ENCODE assay signal across 25 mouse cellular contexts in genomic region chr16:54928259-54928658, GRCm38 (mm10).
DNase-seq lines count a peak whose midpoint lies in the region; ATAC-seq and TF ChIP-seq lines count a peak whose summit lies in the region.
"Had no signal": no experiment of that assay in that cellular context is flagged by ENCODE, and none has a peak within 500 bp of the region (broad histone marks: within the 10 kb centered on the region; RNA-seq: fewer than 3 reads in every experiment).

No protein-coding gene starts in this region.

- DNase-seq in frontal cortex, postnatal 25 days (ENCODE audit: low spot score in 2 of 2), result no peak
- peak; percentile 14 for DNase-seq in midbrain, postnatal 0 days (ENCODE audit: low spot score)
- DNase-seq in Muller cell, postnatal 12 days (ENCODE audit: inconsistent ontology term), result peak; percentile 17
- peak; percentile 37 for DNase-seq in brain, adult 2 months (ENCODE audit: low read depth, low spot score)
- no peak for DNase-seq in heart, adult 18-20 months
- DNase-seq in lung, postnatal 14 days, result no peak
- DNase-seq: adrenal gland, adult 2 months; adrenal gland, postnatal 36 days; B cell, adult 2 months; cerebellum, adult 9-10 months; heart, postnatal 10 days; kidney, adult 2 months; kidney, postnatal 10 days; liver; lung, adult 2 months; lung, postnatal 10 days; midbrain, embryonic 14.5 days had no signal

- peak; percentile 59 for ATAC-seq in frontal cortex, adult (ENCODE audit: low TSS enrichment)
- ATAC-seq in midbrain, postnatal 0 days (ENCODE audit: low FRiP score), result no peak
- ATAC-seq in midbrain, embryonic 16.5 days, result no peak
- ATAC-seq: activated CD4-positive, CD25-positive, alpha-beta regulatory T cell, adult 4 months; forebrain, embryonic 15.5 days had no signal

- no peaks in the 10 kb centered on the region for H3K9me3 ChIP-seq in midbrain, postnatal 0 days (ENCODE audit: low read length)
- H3K9me3 ChIP-seq in midbrain, embryonic 16.5 days (replicated peaks; ENCODE audit: control insufficient read depth, low read length, poor library complexity, severe bottlenecking), result 0 out of 2 replicates have a peak, but pooled peaks cover 4% of the 10 kb centered on the region
- H3K9me3 ChIP-seq: forebrain, embryonic 15.5 days; heart, embryonic 13.5 days; hindbrain, embryonic 15.5 days; stomach, embryonic 15.5 days had no signal

- H3K36me3 ChIP-seq in midbrain, postnatal 0 days (ENCODE audit: insufficient read depth, low read length), result no peaks in the 10 kb centered on the region
- H3K36me3 ChIP-seq in midbrain, embryonic 16.5 days (ENCODE audit: control insufficient read depth, insufficient read depth, low read length), result no peaks in the 10 kb centered on the region
- H3K36me3 ChIP-seq: forebrain, embryonic 15.5 days; heart, embryonic 13.5 days; hindbrain, embryonic 15.5 days; stomach, embryonic 15.5 days had no signal

- 71% methylated on average over 3 of the region's 3 CpGs for WGBS in midbrain, postnatal 0 days
- WGBS in midbrain, embryonic 16.5 days, result 73% methylated on average over 3 of the region's 3 CpGs

- H3K4me2 ChIP-seq in midbrain, postnatal 0 days (ENCODE audit: low read depth, low read length, poor library complexity, severe bottlenecking), result no peak overlapping the region
- H3K4me2 ChIP-seq in midbrain, embryonic 16.5 days (ENCODE audit: low read length), result no peak overlapping the region
- H3K4me2 ChIP-seq: forebrain, embryonic 15.5 days; heart, embryonic 13.5 days; hindbrain, embryonic 15.5 days; stomach, embryonic 15.5 days had no signal

- TF ChIP-seq CTCF in midbrain, postnatal 0 days (IDR thresholded peaks at IDR 0.05), result no peak

- H3K9ac ChIP-seq in midbrain, postnatal 0 days (replicated peaks; ENCODE audit: low read length, poor library complexity, severe bottlenecking), result no peak overlapping the region
- no peak overlapping the region for H3K9ac ChIP-seq in midbrain, embryonic 16.5 days (ENCODE audit: low read depth, low read length)
- H3K9ac ChIP-seq: forebrain, embryonic 15.5 days; heart, embryonic 13.5 days; hindbrain, embryonic 15.5 days; liver, embryonic 14.5 days; stomach, embryonic 15.5 days had no signal

- H3K4me3 ChIP-seq in midbrain, postnatal 0 days (ENCODE audit: low read depth, low read length), result no peak overlapping the region
- no peak overlapping the region for H3K4me3 ChIP-seq in midbrain, embryonic 16.5 days (ENCODE audit: low read depth, low read length)
- H3K4me3 ChIP-seq: forebrain, embryonic 15.5 days; heart, embryonic 13.5 days; hindbrain, embryonic 15.5 days; stomach, embryonic 15.5 days had no signal

- no peaks in the 10 kb centered on the region for H3K4me1 ChIP-seq in midbrain, postnatal 0 days (ENCODE audit: insufficient read depth, low read length)
- H3K4me1 ChIP-seq in midbrain, embryonic 16.5 days (ENCODE audit: control insufficient read depth, insufficient read depth, low read length), result no peaks in the 10 kb centered on the region
- H3K4me1 ChIP-seq: forebrain, embryonic 15.5 days; heart, embryonic 13.5 days; hindbrain, embryonic 15.5 days; stomach, embryonic 15.5 days had no signal

- H3K27me3 ChIP-seq in midbrain, postnatal 0 days (ENCODE audit: insufficient read depth, low read length), result no peaks in the 10 kb centered on the region
- H3K27me3 ChIP-seq in midbrain, embryonic 16.5 days (ENCODE audit: control insufficient read depth, insufficient read depth, low read depth, low read length), result no peaks in the 10 kb centered on the region
- H3K27me3 ChIP-seq: forebrain, embryonic 15.5 days; heart, embryonic 13.5 days; hindbrain, embryonic 15.5 days; stomach, embryonic 15.5 days had no signal

- no peak overlapping the region for H3K27ac ChIP-seq in midbrain, postnatal 0 days (ENCODE audit: low read depth, low read length)
- no peak overlapping the region for H3K27ac ChIP-seq in midbrain, embryonic 16.5 days (ENCODE audit: low read length)
- H3K27ac ChIP-seq: forebrain, embryonic 15.5 days; heart, embryonic 13.5 days; hindbrain, embryonic 15.5 days; liver, embryonic 14.5 days; stomach, embryonic 15.5 days had no signal

Comparison
In these comparisons a context has a peak if more than half of its experiments do, and no peak if none do; other contexts are left out.
1. DNase-seq: peak in midbrain, postnatal 0 days (single experiment), Muller cell, postnatal 12 days (single experiment) and brain, adult 2 months (single experiment); none in frontal cortex, postnatal 25 days (0 of 2), heart, adult 18-20 months (0 of 2) and lung, postnatal 14 days (single experiment).